Mouse (Mus musculus): ENCODE measurements around the gene Pitpnm2.

- TF ChIP-seq CTCF (IDR thresholded peaks at IDR 0.05; ENCODE audit: control insufficient read depth, insufficient read depth, insufficient read length) (no peak), MAX (IDR thresholded peaks at IDR 0.05) (no peak)
Measured at GRCm38 (mm10) chr5:124233144-124233465, 16.5 kb downstream of the Pitpnm2 start.
